Mouse (Mus musculus) cerebellum, postnatal 36 days (tissue): ENCODE results near the gene Cad.
"Not testable (repeated sequence)": the region's sequence is repeated elsewhere in the genome, so short reads cannot be mapped to it uniquely, and the experiment has no call there.

Source experiments
- DNase-seq, 2 experiments: peaks; one replicate each; pipeline ENCODE4 v3.0.0; 2021 to 2022; ENCODE audit warnings: mixed read lengths in 2 of 2

The Cad gene

DNA sequence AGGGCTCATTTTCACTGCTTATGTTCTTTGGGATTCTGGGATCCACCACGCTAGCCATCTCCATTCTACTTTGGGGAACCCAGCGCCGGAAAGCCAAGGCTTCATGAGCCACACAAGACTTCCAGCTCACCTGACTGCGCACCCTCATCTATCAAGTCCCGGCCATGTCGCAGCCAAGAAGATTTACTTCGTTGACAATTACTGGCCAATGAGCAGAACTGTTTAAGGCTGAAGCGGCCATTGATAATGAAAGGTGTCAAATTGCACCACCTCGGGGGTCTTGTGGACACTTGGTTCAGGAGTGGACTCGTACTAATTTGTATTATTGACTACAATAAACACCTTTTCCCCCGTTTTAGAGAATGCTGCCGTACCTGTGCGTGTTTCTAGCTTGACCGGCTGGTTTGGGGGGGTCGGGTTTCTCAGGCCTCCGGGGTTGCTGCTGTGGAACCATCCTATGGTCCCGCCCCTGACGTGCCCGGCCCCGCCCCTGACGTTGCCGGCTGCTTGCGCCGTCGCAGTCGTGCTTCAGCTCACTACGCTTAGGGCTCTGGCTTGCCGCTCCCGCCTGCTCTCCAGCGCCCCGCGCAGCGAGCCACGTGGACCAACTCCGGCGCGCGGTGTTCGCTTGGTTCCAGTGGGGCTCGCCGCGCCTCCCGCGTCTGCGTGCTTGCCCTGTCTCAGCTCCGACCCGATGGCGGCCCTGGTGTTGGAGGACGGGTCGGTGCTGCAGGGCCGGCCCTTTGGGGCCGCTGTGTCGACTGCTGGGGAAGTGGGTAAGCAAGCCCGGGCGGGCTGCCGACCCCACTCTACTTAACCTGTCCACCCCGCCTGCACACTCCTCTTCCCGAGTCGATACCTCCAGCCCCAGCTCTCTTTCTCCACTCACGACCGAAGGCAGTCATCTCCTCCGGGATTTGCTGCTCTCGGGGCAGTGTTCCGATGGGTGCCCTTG, at the start of gene Cad:
TSS of gene Cad (plus strand) at position 520 of the 955 bp plus-strand sequence.
- DNase-seq: peak; percentile 91 to 95

GRCm38 (mm10) chr5:31012737-31013136, 41.8 kb upstream of the Cad start:
- DNase-seq: no peak

GRCm38 (mm10) chr5:31015913-31016312, 38.7 kb upstream of the Cad start:
- DNase-seq: no peak

DNA sequence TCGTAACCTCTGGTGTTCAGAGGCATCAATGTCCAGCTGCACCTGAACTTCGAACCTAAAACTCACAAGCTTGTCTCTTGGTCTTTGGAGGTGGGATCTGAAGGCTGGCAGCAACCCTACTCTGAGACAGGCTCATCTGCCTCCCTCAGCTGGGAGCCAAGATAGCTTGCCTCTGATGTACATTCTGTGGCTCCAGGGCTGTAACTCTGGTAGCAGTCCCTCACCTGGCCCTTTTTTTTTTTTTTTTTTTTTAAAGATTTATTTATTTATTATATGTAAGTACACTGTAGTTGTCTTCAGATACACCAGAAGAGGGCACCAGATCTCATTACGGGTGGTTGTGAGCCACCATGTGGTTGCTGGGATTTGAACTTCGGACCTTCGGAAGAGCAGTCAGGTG, 32.8 kb upstream of the Cad start:
- not testable (repeated sequence) for DNase-seq

DNA sequence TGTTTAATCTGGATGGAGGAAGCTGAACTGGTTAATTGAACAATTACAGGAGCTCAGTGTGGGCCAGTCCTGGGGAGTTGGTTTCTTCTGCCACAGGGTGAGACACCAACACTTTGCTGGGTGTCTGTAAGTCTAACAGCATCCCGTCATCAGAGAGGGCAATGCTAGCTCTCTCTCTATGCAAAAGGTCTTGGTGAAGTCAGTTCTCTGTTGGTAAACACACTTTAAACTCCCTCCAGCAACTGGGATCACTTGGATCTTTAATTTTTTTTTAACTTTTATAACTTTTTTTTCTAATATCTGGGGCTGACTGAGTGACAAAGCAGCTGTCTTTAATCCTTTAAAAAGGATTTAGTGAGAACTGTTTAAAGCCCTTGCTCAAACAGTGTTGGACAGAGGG, 31.9 kb upstream of the Cad start:
- DNase-seq: no peak

DNA sequence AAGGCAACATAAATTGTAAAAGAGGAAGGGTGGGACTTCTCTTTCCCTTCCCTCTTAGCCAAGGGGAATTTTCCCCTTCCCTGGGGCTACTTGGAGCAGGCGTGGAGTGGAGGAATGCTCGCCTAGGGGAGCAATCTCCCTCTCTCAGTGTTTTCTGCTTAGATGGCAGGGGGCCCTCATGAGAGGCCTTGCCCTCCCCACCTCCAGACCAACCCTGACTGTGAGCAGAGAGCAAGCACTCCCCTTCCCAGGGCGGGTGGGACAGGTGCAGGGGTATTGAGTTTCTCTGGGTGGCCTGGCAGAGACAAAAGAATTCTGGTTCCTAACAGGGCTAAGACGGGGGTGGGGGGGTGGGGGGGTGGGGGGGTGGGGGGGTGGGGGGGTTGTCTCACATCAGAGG, 31.3 kb upstream of the Cad start:
- DNase-seq: no peak

DNA sequence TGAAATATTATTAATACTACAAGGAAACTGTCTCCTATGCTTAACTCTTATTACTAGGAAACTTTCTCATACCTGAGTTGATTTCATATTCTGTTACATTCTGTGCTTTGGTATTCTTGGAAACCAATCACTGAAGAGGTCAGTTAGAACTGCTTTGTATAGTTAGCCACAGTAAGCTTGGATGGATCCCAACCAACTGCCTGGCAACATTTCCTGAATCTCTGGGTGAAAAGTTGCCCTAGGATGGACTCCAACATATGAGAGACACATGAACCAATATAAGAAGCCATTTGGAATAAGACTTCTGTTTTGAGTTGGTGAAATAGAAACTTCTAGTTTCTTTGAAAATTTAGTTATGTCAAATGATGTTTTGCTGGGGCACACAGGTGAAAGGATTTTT, 29.9 kb upstream of the Cad start:
- no peak for DNase-seq

DNA sequence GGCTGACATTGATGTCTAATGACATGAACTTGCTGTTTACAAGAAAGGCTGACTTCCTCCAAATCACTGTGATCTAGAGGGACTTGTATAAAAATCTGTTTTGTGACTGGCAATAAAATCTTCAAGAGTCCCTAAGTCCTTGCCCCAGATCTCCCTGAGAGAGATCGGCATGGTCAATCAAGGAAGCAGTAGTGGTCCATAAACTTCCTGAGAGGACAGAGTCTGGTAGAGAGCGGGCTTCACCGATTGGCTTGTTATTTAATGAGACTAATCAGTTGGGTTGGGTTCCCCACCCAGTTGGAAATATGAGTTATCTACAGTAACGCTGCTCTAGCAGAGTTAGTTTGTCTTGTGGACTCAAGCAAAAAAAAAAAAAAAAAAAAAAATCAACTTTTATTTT, 23.7 kb upstream of the Cad start:
- no peak for DNase-seq

GRCm38 (mm10) chr5:31031508-31031907, 23.1 kb upstream of the Cad start:
- DNase-seq: no peak

- DNase-seq: no peak
Observed at GRCm38 (mm10) chr5:31034669-31035068, 19.9 kb upstream of the Cad start.

- not testable (repeated sequence) for DNase-seq
Observed at GRCm38 (mm10) chr5:31036556-31036955, 18.0 kb upstream of the Cad start.

GRCm38 (mm10) chr5:31038171-31038845, 16.3 kb upstream of the Cad start:
- no peak for DNase-seq

- DNase-seq: no peak
Observed at GRCm38 (mm10) chr5:31046416-31046815, 8.2 kb upstream of the Cad start.

DNA sequence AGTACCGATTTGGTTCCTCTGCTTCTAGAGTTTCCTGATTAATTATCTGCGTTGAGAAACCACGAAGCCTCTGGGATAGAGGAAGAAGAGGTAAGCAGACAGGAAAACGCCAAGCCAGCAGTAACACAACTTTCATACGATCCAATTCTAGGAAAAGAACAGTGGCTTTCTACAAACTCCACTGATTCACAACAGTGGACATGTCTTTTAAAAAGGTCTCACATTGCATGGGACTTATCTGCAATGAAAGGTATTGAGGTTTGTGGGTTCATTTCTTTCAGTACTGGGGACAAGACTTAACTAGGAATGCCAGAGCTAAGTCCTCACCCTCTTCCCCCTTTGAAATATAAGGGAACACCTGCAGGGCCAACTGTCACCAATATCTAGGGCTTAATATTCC, 7.5 kb upstream of the Cad start:
- no peak for DNase-seq

- DNase-seq: peak; percentile 99
Observed at GRCm38 (mm10) chr5:31047848-31048762, 6.5 kb upstream of the Cad start, which contains the start of gene Atraid. Gene Atraid (plus strand): TSS chr5:31048312.

DNA sequence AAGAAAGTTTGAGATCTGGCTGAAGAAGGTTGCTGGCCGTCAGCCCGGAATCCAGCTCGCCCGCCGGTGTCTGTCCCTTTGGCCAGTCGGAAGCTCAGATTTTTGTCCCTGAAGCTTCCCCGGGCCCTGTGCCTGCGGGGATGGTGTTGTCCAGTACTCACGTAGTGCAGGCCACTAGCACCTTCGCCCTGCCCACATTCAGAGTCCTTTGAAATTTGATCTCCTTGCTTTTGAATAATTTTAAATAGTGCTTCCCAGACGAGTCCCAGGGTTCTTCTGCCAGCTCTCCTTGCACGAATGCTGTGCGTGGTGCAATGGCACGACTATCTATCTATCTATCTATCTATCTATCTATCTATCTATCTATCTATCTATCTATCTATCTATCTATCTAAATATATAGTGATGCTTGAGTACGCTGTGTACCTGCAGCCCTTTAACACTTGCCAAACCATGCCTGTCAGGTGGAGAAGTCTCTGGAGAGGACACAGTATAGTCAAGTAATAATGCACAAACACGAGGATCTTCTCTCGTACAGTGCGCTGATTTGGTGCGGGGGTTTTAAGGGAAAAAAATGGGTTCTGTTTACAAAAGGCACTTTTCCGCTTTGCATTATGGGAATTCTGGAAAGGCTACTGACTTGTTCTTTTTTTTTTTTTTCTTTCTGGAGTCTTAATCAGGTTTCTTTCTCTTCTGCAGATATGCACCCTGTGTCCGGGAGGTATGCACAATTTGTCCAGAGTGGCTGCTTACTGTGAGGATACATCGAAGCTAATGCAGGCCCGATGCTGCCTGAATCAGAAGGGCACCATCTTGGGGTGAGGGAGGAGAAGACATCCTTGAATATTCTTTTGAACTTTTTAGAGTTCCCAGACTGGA, 5.6 kb upstream of the Cad start, which contains the start of gene Slc5a6:
TSS of gene Slc5a6 (minus strand) at position 162 of the 879 bp plus-strand sequence.
- DNase-seq: peak; percentile 36 to 48

DNA sequence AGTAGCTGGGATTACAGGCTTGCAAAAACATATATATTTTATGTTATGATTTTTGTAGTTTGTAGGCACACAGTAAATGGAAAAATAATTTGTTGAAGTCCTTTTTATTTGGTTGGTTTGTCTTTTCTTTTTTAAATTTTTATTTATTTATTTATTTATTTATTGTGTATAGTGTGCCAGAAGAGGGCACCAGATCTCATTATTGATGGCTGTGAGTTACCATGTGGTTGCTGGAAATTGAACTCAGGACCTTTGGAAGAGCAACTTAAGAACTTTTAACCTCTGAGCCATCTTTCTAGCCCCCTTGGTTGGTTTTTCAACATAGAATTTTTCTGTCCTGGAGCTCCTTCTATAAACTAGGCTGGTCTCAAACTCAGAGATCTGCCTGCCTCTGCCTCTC, 4.2 kb upstream of the Cad start:
- no peak for DNase-seq

DNA sequence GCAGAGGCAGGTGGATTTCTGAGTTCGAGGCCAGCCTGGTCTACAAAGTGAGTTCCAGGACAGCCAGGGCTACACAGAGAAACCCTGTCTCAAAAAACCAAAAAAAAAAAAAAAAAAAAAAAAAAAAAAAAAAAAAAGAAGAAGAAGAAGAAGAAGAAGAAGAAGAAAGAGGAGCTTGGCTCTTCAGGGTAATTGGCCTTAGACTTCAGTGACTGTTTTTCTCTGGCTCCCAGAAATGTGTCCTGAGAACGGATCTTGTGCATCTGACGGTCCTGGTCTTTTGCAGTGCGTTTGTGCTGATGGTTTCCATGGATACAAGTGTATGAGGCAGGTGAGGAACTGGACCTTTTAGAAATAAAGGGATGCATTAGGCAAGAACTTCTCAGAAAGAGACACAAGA, 852 bp upstream of the Cad start:
- DNase-seq: not testable (repeated sequence)

DNA sequence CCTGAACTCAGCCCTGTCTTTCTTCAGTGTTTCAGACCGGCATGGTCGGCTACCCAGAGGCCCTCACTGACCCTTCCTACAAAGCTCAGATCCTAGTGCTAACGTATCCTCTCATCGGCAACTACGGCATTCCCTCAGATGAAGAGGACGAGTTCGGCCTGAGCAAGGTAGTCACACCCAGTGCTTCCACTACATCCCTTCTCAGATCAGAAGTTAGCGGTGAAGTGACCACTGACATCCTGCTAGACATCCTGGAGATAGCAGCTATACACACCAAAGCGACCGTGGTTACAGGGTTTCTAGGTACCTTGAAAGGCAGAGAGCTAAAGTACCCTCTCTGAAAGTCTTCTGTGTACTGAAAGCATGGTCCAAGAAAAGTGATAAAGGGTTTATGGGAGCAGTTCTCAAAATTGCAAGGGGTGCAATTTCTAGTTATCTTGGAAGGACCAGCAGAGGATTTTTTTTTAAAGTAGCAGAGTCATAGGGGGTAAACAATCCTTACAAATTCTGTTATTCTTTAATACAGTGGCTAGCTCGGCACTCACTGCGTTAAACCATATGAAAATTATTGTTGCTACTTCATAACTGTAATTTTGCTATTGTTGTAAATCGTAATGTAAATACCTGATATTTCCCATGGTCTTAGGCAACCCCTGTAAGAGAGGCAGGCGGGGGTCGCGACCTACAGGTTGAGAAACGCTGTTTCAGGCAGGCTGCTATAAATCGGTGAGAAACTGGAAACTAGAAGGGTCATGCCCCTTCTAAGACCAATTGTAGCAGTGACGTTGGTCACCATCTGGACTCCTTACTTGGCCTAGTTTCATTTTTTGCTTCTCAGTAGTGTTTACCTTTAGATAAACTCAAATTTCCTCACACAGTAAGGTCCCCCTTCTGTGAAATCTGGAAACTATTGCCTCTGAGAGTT, 898 bp downstream of the Cad start:
- DNase-seq: no peak

DNA sequence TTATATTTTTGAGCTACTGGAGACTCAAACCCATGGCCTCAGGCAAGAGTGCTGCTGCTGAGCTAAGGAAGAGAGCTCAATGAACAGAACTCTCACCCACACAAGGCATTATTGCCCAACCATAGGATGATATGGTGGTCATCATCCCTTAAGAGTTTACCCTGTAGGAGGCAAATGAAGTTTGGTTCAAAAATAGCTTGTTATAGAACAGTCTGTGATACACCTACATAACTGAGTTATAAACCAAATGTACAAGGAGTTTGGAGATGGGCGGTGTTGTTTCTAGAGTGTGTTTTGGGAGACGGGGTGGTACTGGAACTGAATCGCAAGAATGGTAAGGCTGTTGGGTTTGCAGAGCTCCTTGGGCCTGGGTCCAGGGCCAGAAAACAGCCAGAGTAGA, 15.2 kb downstream of the Cad start:
- DNase-seq: no peak

GRCm38 (mm10) chr5:31071059-31071458, 16.5 kb downstream of the Cad start:
- no peak for DNase-seq
